Mouse (Mus musculus) testis, adult 2 months (tissue): ENCODE data around the gene Snx33. TPM values are rescaled to one million over a fixed set of nuclear protein-coding genes. Genes with fewer than 3 reads are reported as not detected.

Experiments
- H3K27ac ChIP-seq: fragments of 200-500 bp; 2 replicates; pipeline ENCODE4 v1.5.1; 2012; ENCODE audit warnings: low read depth, low read length; ENCODE audit not compliant: control insufficient read depth, insufficient read depth
- H3K27me3 ChIP-seq: fragments of 200-500 bp; 2 replicates; pipeline ENCODE4 v1.6.1; 2012; ENCODE audit warnings: mild to moderate bottlenecking, low read length, moderate library complexity; ENCODE audit not compliant: control insufficient read depth, insufficient read depth
- H3K36me3 ChIP-seq: fragments of 200-500 bp; 2 replicates; pipeline ENCODE4 v1.6.1; 2012; ENCODE audit warnings: mild to moderate bottlenecking, low read length; ENCODE audit not compliant: control insufficient read depth, insufficient read depth
- H3K4me1 ChIP-seq: fragments of 200-500 bp; 2 replicates; pipeline ENCODE4 v1.6.1; 2012; ENCODE audit warnings: low read length; ENCODE audit not compliant: control insufficient read depth, insufficient read depth
- H3K4me3 ChIP-seq: fragments of 200-500 bp; 2 replicates; pipeline ENCODE4 v1.5.1; 2012; ENCODE audit warnings: low read depth, mild to moderate bottlenecking, low read length, moderate library complexity, mixed read lengths; ENCODE audit not compliant: control insufficient read depth
- CTCF ChIP-seq: fragments of 200-500 bp; IDR thresholded peaks from 2 replicates; pipeline ENCODE4 v1.5.1; 2012; ENCODE audit warnings: low read depth, mild to moderate bottlenecking, inconsistent platforms, low read length, moderate library complexity; ENCODE audit not compliant: control insufficient read depth, insufficient read depth, insufficient replicate concordance
- POLR2A ChIP-seq: fragments of 200-500 bp; IDR thresholded peaks from 2 replicates; pipeline ENCODE4 v1.6.1; 2012; ENCODE audit warnings: low read depth, mild to moderate bottlenecking, inconsistent platforms, low read length, moderate library complexity; ENCODE audit not compliant: control insufficient read depth
- polyA plus RNA-seq: library from polyadenylated mRNA; depleted of rRNA; stranded (reverse); fragments of >200 nt; gene quantifications from 2 replicates; pipeline ENCODE4 v1.2.3, GENCODE M21; 2012; rRNA removed

Snx33 gene
- polyA plus RNA-seq: 5.2 and 7.0 TPM in 2 replicates

DNA sequence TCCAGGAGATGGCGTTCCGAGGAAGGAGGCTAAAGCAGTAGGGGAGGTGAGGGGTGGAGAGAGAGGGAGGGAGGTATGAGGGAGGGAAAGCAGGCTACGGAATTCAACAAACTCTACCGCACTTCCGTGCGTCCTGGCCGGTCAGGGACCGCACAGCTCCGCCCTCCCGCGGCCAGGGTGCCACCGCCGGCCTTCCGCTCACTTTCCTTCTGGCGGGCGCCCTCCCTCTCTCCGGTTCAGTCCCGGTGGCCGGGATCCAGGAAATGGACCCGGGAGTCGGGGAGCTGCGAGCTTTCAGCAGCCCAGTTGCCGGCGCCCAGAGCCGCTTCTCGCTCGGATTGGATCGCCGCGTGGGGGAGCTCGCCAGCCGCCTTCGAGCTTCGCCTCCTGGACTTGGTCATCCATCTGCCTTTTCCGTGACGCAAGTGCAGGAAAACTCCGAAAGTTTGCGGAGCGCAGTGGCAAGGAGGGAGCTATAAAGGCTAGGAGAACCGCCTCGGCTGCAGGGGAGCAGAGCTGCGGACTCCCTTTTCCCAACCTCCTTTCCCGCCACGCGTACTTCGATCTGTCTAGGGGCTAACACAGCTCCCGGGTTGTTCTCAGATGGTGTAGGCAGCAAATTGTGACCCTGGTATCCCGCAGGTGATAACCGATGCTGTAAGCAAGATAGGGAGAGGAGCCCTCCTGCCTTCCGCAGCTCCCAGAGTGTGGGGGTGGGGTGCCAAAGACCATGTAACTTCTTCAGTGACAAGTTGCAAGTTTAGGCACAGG, at the start of gene Snx33:
Gene Snx33 (minus strand): TSS at position 331 of the 771 bp plus-strand sequence.
- Histone ChIP-seq H3K27me3 (no peaks in the 10 kb centered on the region), H3K27ac (peak within 1 kb of the TSS; percentile 78), H3K36me3 (no peaks in the 10 kb centered on the region), H3K4me1 (peaks cover 17% of the 10 kb centered on the region), H3K4me3 (peak within 1 kb of the TSS; percentile 76)
- TF ChIP-seq CTCF (peak; percentile 33; the same call in 1 of the 2 replicates), POLR2A (peak; percentile 43)

- Histone ChIP-seq H3K4me1 (no peaks in the 10 kb centered on the region), H3K4me3 (no peak overlapping the region), H3K27me3 (no peaks in the 10 kb centered on the region), H3K27ac (no peak overlapping the region), H3K36me3 (no peaks in the 10 kb centered on the region)
- TF ChIP-seq CTCF: no peak
- no peak for TF ChIP-seq POLR2A
Observed at GRCm38 (mm10) chr9:56975199-56975598, 47.0 kb upstream of the Snx33 start.

DNA sequence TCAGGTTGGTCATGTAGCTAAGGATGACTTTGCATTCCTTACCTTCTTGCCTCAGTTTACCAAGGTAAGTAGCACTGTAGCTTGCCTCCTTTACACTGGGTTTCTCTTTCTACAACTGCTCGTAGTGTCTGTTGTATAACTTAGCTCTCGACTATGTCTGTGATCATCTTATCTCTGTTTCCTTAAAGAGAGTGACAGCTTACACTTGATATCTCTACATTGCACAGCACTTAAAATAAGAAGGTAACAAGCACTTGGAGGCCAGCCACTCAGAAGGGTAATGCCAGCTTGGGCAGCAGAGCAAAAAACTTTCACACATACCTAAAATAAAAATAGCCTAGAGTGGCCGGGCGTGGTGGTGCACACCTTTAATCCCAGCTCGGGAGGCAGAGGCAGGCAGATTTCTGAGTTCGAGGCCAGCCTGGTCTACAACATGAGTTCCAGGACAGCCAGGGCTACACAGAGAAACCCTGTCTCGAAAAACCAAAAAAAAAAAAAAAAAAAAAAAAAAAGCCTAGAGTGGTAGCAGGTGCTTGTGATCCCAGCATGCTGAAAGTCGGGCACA, 45.9 kb upstream of the Snx33 start:
- Histone ChIP-seq H3K27ac (no peak overlapping the region), H3K4me1 (no peaks in the 10 kb centered on the region), H3K36me3 (no peaks in the 10 kb centered on the region), H3K27me3 (no peaks in the 10 kb centered on the region), H3K4me3 (no peak overlapping the region)
- TF ChIP-seq POLR2A: no peak
- TF ChIP-seq CTCF: no peak

GRCm38 (mm10) chr9:56970158-56970557, 42.0 kb upstream of the Snx33 start:
- TF ChIP-seq POLR2A (no peak), CTCF (no peak)
- H3K36me3 ChIP-seq: no peaks in the 10 kb centered on the region
- H3K4me1 ChIP-seq: no peaks in the 10 kb centered on the region
- H3K27me3 ChIP-seq: no peaks in the 10 kb centered on the region
- H3K27ac ChIP-seq: no peak overlapping the region
- H3K4me3 ChIP-seq: no peak overlapping the region

- TF ChIP-seq CTCF: no peak
- TF ChIP-seq POLR2A: no peak
- Histone ChIP-seq H3K27me3 (no peaks in the 10 kb centered on the region), H3K4me1 (no peaks in the 10 kb centered on the region), H3K36me3 (peaks cover 3% of the 10 kb centered on the region; the same call in 1 of the 2 replicates), H3K4me3 (no peak overlapping the region), H3K27ac (no peak overlapping the region)
Observed at GRCm38 (mm10) chr9:56961591-56961990, 33.4 kb upstream of the Snx33 start.

- H3K27me3 ChIP-seq: no peaks in the 10 kb centered on the region
- no peak overlapping the region for H3K27ac ChIP-seq
- H3K36me3 ChIP-seq: peaks cover 2% of the 10 kb centered on the region; the same call in 1 of the 2 replicates
- TF ChIP-seq POLR2A (no peak), CTCF (no peak)
- no peaks in the 10 kb centered on the region for H3K4me1 ChIP-seq
- no peak overlapping the region for H3K4me3 ChIP-seq
Observed at GRCm38 (mm10) chr9:56958689-56959088, 30.5 kb upstream of the Snx33 start.

DNA sequence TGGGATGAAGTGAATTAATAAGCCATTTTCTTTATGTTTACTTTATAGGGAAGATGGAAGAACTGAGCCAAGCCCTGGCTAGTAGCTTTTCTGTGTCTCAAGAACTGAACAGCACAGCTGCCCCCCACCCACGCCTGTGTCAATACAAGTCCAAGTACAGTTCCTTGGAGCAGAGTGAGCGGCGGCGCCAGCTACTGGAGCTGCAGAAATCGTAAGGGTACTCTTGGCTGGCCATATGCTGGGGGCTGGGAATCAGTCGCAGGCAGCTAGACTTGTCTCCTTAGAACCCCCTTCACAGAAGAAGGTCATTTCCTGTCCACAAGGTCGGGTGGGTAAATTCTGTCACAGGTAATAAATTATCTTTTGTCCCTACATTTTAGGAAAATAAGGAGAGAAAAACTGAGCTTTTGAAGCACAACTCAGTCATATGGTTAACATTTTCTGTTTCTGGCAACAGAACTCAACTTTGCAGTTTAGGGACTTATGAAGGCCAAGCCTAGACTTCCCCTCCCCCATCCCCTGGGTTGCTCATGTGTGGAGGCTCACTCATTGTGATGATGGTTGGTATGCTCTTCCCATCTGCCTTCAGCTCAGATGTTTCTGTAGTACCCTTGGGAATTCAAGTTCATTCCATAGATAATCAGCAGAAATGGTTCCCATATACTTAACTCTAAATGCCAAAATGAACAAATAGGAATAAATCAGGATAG, 28.9 kb upstream of the Snx33 start:
- H3K36me3 ChIP-seq: peaks cover 2% of the 10 kb centered on the region; the same call in 1 of the 2 replicates
- TF ChIP-seq CTCF (no peak), POLR2A (no peak)
- no peak overlapping the region for H3K27ac ChIP-seq
- H3K4me3 ChIP-seq: no peak overlapping the region
- no peaks in the 10 kb centered on the region for H3K27me3 ChIP-seq
- no peaks in the 10 kb centered on the region for H3K4me1 ChIP-seq
